Mouse (Mus musculus): ENCODE measurements around the gene Kcne2. TPM values are rescaled to one million over a fixed set of nuclear protein-coding genes. Genes with fewer than 3 reads are reported as not detected.

Gene Kcne2
- total RNA-seq, 2 experiments from 2014 or later: 0.16 TPM; not detected in 1

- peak in 1 of 2 experiments; percentile 61 for DNase-seq
These were observed 22.0 kb downstream of the Kcne2 start for GRCm38 (mm10) chr16:92313953-92314741.

DNA sequence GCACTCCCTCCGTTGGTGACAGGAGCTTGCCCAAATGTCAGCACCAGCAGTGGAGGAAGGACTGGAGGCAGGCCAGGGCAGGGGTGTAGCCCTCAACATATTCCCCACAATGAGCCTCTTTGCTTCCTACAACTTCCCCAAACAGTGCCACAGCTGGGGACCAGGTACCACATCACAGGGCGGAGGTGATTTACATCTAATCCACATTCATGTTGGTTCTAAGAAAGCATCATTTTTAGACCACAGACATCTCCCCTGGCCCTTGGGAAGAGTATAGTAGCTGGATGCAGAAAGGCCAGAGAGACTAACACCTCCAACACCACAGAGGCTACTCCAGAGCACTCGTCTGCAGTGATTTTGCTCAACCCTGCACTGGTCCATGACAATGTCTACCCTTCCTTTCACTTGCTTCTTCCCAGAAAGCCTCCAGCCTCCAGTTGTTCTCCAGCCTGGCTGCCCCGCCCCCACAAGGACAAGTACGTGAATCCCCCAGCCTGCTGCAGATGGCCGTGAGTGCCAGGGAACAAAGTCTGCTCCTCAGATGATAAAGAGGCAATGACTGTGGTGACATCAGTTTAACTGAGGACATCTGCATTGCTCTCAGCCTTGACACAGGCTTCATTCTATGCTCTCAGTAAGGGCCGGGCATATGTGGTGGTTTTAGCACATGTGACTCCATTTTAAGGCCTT is 24.0 kb downstream of the Kcne2 start:
- peak in 1 of 2 experiments; percentile 85 for DNase-seq

GRCm38 (mm10) chr16:92319353-92320109 is 27.3 kb downstream of the Kcne2 start:
- DNase-seq: peak in 1 of 2 experiments; percentile 71

GRCm38 (mm10) chr16:92320361-92320760 is 28.2 kb downstream of the Kcne2 start:
- peak in 1 of 2 experiments; percentile 40 for DNase-seq

- no peak for DNase-seq
These were observed 29.2 kb downstream of the Kcne2 start, which contains the start of gene Fam243 for GRCm38 (mm10) chr16:92321341-92321740. Gene Fam243 (minus strand): TSS chr16:92321441.

GRCm38 (mm10) chr16:92324309-92325061 is 32.3 kb downstream of the Kcne2 start:
- no peak for DNase-seq

DNA sequence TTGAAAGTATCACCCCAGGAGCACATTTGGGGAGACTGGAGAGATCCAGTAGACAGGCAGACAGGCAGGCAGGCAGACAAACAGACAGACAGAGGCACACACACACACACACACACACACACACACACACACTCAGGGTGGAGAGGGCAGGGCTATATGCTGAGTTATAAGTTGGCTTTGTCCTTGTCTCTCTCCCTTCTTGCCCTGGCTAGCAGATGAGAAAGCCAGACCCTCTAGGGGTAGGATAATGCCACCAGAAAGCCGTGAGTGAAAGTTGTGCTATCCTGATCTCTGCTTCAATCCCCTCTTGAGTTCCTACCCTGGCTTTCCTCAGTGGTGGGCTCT is 32.8 kb downstream of the Kcne2 start:
- DNase-seq: no peak

- no peak for DNase-seq
These were observed 35.7 kb downstream of the Kcne2 start for GRCm38 (mm10) chr16:92327911-92328310.

DNA sequence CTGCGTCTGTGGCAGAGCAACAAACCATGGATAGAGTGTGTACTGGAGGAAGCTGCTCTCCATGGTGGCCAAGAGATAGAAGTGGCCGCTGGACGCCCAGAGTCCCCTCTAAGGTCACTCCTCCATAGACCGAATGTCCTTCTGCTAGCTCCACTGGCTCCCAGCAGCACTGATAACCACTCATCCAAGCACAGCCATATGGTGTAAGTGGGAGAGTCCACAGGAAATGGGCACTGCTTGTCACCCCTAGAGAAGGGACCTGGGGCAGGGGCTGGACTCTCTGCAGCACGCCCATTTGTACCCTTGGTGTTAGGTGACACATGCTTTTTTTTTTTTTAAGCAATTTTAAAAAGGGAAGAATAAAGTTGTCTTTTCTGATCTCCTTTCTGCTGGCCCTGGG is 38.8 kb downstream of the Kcne2 start:
- no peak for DNase-seq

GRCm38 (mm10) chr16:92334600-92334999 is 42.4 kb downstream of the Kcne2 start:
- no peak for DNase-seq

GRCm38 (mm10) chr16:92336280-92336679 is 44.1 kb downstream of the Kcne2 start:
- DNase-seq: peak; percentile 81 to 82

- DNase-seq: peak; percentile 70 to 83
These were observed 48.7 kb downstream of the Kcne2 start for GRCm38 (mm10) chr16:92340612-92341511.

- peak; percentile 72 for DNase-seq
These were observed 53.0 kb downstream of the Kcne2 start for GRCm38 (mm10) chr16:92345177-92345576.

- DNase-seq: peak in 1 of 2 experiments; percentile 22
These were observed 54.2 kb downstream of the Kcne2 start for GRCm38 (mm10) chr16:92346297-92346916.

Other genes with a start within 250 kb of the Kcne2 start
- 100 to 1,000 TPM in 1 of 2 experiments, 10 to 100 TPM in 1; 84.1 to 117 TPM for gene Mrps6, start 234.1 kb upstream of the Kcne2 start, total RNA-seq (2021)
- gene Gm49711, start 234.1 kb upstream of the Kcne2 start, total RNA-seq (2021): not detected
- 10 to 100 TPM; 26.4 to 59.1 TPM for gene Slc5a3, start 234.1 kb upstream of the Kcne2 start, total RNA-seq (2021)
- 10 to 100 TPM; 56.5 to 61.6 TPM for gene Smim11, start 8.9 kb downstream of the Kcne2 start, total RNA-seq (2021)
- gene Fam243, start 29.1 kb downstream of the Kcne2 start, total RNA-seq (2021): not detected
- gene Kcne1, start 67.1 kb downstream of the Kcne2 start, total RNA-seq (2021): not detected
- gene Rcan1, start 178.5 kb downstream of the Kcne2 start, total RNA-seq (2021): 10 to 100 TPM; 18.3 to 22.5 TPM
- under 1 TPM; 0.13 to 0.23 TPM for gene Clic6, start 193.3 kb downstream of the Kcne2 start, total RNA-seq (2021)

Data from adrenal gland, postnatal 36 days (tissue).